Mouse (Mus musculus): ENCODE measurements at regions not wholly inside any gene's neighbourhood (a gene's known extent, or its start where the extent isn't known, plus 50 kb on each side); places are given as distances from the start of the nearest gene placed in this dataset.

DNA sequence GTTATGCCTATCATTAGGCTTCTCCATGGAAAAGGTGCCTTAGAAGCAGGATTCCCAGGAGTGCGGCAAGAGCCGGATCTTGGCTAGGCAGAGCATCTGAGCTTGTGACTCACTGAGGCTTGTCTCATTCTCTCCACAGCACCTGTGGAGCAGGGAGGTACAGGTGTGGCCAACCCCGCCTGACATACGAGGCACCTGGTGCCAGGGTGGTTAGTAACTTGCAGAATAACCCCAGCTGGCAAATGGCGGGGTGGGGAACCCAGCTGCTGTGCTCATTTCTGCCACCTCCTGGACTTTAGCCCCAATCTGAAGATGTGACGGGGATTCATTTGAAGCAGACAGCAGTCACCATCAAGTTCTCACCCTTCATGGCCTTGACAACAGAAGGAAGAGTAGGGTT, 96.2 kb downstream of the Pdgfra start:
- DNase-seq (ENCODE audit: low read depth, low spot score) = no peak

DNA sequence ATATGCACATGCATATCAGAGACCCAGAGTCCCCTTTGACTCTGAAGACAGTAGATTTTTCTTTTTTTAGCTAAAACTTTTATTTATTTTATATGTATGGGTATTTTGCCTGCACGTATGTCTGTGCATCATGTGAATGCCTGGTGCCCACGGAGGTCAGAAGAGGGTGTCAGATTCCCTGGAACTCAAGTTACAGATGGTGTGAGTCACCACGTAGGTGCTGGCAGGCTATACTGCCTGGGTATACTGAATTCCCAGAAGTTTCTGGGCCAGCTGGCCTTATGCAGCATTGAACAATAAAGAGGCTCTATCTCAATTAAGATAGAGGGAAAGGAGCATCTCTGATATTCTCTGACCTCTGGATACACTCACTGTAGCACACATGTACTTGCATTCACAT, 97.6 kb downstream of the Pdgfra start:
- DNase-seq (ENCODE audit: low read depth, low spot score) = no peak

DNA sequence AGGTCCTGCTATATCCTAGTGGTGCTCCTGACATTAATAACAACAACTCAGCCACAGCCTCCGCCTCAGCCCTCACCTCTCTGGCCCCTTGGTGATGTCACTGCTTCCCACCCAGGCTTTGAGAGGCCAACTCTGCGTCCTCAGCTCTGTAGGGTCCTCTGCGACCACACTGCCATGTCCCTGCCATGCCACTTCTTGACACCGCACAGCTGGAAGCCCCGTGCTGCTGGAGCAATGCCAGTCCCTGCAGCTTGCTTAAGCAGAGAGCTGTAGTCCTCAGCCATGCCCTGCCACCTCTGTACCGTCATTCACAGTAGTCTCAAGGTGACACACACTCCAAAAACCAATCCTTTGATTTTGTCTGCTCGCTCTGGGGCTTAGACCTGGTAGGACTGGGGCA, 101.3 kb downstream of the Pdgfra start:
- no peak for DNase-seq (ENCODE audit: low read depth, low spot score)

DNA sequence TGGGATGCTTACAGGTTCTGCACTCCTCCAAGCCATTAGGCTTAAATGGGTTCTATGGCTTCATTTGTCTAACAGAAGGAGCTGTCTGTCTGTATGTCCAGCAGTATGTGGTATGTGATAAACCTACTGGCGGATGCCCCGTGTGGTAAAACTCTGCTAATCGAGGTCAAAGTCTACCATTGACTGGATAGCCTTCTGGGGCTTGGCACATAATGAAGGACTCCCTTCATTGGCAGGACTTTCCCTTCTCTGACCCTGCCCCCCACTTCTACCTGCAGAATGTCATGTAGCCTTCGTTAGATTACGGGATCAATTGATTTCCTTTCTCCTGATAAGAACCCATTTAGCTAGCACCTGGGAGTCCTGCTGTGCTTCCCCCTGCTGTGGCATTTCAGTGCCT, 101.7 kb downstream of the Pdgfra start:
- DNase-seq (ENCODE audit: low read depth, low spot score) = no peak

DNA sequence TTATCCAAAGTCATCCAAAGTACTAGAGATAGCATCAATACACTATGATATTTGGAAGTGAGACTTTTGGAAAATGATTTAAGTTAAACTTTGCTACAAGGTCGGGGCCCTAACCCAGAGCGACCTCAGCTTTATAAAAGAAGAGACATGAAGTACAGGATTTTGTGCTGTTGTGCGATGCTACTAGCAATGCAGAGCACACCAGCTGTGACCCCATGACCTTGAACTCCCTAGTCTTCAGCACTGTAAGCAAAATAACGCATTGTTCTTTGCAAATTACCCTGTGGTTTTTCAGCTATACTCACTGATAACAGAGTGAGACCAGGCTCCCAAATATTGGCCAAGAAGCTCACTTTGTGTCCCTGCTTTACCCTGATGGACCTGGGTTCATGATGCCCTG, 104.1 kb downstream of the Pdgfra start:
- no peak for DNase-seq (ENCODE audit: low read depth, low spot score)

DNA sequence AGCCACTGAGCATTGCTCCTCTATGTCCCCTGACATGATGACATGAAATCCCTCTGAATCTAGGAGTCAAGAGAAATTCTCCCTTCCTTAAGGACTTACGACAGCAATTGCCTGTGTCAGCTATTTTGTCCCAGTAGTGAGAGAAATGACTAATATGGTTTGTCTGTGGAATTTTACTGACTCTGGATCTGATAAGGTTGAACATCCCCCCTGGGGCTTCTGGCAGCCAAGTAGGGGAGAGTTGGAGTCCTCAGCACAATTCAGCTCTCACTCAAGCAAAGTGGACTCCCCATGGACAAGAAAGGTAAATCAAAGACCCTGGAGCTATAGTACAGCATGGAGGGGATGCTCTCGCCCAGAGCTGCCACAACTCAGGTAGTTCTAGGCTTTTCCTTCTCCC, 105.0 kb downstream of the Pdgfra start:
- DNase-seq (ENCODE audit: low read depth, low spot score) = no peak

DNA sequence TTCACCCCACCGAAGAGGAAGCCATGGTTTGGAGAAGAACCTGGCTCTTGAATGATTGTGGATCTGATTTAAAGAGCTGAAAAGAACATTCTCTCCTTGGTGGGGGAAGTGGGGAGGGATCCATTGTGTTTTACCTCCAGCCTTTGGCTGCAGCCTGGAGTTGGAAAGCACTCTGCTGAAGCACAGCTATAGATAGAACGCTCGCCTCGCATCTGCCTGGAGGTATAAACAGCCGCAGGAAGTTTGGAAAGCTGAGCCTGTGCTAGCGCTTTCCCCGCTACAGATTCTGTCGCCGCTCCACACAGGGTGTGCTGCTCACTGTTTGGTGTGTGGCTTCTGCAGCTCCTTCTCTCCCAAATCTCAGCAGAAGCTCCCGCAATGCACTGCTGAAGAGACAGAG, 108.2 kb downstream of the Pdgfra start:
- DNase-seq (ENCODE audit: low read depth, low spot score) = no peak

DNA sequence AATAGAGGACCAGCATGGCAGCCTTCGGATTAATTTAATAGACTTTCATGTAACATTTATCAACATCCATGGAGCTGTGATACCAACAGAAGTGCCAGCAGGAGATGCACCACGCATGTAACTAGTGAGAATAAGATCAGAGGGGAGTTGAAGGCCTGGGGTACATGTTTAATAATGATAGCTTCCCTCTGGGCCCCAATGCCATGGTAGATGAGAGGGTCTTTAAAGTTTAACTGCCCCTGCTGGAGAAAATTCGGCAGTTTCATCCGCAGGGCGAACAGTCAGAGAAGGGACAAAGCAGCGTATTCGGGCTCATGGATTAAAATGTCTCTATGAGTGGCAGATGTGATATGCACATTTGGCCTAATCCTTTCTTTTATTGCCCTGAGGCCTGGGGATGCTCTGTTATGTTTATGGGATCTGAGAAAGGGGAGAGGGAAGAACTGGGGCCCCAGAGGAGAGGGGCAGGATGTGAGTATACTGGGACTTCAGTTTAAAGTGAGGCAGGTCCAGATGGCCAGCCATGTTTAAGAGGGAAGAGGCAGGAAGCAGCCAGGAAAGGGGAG, 114.1 kb downstream of the Pdgfra start:
- no peak for DNase-seq (ENCODE audit: low read depth, low spot score)

DNA sequence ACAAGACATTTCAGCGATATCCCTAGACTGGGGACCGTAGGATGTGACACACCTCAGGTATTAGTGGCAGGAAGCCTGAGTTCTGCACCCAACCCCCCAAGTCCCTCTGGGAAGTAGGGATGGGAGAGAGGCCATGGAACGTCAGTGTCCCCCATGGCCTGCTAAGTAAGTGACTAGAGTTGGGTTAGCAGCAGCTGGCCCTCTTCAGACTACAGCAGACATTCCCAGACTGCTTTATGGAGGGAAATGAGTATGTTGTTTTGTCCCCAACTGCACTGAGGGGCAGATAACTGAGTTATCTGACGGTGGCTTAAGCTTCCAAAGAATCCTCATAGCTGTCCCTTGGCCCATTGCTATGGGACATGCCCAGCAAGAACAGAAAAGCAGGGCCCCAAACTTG, 114.8 kb downstream of the Pdgfra start:
- DNase-seq (ENCODE audit: low read depth, low spot score) = no peak

DNA sequence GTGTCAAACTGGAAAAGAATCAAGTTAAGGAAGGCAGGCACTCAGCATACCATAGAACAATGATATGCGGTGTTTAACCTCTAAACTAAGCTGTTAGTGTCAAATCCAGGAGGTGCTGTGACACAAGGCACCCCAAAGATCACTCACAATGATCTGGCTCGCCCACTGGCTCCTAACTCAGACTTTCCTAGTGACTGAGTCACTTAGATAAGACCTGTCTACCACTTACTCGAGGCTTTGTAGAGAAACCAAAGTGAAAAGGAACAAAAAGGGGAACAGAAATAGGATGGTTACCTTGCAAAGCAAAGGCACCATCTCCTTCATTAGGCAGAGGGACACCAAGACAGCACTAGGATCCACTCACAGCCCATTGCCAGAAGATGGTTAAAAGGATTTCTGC, 115.7 kb downstream of the Pdgfra start:
- DNase-seq (ENCODE audit: low read depth, low spot score) = no peak

DNA sequence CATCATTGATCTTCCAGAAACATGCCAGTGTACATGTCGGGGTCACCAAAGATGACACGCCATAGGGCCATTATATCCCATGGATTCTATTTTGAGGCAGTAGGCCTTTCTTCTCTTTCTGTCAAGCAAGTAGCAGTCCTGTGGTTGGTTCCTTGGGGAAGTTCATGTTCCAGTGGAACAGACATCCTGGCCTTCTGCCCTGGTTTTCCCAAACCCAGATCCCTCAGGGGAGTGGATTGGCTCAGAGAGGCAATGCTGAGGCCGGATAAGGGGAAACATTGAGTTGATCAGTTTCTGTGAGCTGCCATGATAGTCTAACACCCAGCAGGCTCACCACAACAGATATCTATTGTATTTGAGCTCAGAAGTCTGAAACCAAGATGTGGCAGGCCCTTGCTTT, 125.9 kb downstream of the Pdgfra start:
- DNase-seq (ENCODE audit: low read depth, low spot score) = no peak

DNA sequence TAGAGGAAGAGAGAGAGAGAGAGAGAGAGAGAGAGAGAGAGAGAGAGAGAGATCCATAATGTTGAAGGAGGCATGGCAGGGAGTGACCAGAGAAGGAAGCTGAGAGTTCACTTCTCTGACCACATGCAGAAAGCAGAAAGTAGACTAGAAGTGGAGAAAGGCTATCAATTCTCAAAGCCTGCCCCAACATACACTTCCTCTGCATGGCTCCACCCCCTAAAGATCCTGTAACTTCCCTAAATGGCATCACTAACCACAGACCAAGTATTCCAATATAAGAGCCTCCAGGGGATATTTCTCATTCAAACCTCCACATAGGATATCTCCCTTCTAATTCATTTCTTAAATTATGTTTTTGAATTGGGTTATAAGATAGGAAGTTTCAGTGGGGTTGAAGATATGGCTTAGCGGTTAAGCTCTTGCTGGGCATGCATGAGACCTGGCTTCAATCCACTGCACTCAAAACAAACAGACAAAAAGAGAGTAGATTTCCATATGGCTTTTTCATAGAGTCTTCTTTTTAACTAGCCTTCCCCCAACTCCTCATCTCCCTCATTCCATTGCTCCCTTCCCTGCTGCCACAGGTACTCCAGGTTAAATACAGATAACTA, 127.6 kb downstream of the Pdgfra start:
- DNase-seq (ENCODE audit: low read depth, low spot score) = no peak

DNA sequence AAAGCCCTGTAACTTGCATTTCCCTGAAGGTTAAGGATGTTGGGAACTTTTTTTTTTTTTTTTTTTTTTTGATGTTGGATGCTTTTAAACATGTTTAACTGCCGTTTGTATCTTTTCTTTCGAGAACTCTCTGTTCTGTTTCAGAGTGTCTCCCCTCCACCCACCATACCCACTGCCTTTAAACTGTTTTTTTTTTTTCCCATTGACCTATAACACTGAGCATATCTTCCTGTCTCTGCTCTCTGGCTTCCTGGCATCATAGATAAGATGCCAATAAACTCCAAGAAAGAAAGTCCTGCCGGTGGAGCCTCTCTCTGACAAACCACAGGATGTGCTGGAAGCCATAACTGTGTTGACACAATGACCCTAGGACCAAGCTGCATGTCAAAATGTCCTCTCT, 128.6 kb downstream of the Pdgfra start:
- DNase-seq (ENCODE audit: low read depth, low spot score) = no peak

DNA sequence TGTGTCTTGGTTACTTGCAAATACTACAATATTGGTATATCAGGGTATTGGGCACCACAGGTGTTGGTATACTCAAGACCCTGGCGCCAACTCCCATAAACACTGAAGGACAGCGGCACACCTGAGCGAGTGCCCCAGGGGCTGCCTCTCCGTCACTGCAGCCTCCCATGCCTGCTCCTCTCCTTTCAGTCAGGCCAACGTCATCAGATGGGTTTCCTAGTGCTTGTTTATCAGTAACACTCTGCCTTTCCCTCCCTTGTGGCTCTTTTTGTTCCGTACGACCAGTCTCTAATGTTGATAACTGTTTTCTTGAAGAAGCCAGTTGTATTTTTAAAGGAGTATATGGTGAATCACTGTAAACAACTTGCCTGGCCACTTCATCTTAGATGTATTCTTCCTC, 129.4 kb downstream of the Pdgfra start:
- DNase-seq (ENCODE audit: low read depth, low spot score) = no peak

DNA sequence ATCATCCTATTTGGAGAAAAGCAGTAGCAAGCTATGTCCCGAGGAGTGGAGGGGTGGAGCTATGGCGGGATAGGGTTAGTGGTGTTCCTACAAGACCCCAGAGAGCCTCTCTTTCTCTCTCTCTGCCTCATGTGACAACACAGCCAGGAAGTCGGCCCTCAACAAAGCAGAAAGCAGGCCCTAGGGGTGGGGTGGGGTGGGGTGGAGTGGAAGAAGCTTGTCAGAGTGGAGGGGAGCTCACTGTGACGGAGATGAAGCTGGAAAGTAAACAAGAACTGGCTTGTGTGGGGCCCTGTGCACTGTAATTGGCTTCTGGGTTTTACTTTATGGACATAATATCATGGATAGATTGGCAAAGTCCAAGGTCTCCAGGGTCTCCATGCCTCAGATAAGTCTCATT, 130.5 kb downstream of the Pdgfra start:
- no peak for DNase-seq (ENCODE audit: low read depth, low spot score)

DNA sequence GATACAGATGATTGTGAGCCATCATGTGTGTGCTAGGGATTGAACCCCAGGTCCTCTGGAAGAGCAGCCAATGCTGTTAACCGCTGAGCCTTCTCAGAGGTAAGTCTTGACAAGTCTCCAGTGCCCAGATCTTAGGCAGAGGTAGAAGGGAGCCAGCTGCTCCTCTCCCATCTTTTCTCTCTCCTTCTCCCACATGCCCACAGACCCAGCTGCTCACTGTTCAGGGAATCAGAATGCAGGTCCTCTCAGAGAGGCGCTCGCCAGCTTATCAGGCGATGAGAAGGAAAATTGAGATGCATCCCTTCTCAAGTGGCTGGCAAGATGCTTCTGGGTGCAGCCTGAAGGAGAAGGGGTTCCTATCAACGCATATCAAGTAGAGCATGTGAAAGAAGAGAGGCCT, 131.7 kb downstream of the Pdgfra start:
- DNase-seq (ENCODE audit: low read depth, low spot score) = no peak

DNA sequence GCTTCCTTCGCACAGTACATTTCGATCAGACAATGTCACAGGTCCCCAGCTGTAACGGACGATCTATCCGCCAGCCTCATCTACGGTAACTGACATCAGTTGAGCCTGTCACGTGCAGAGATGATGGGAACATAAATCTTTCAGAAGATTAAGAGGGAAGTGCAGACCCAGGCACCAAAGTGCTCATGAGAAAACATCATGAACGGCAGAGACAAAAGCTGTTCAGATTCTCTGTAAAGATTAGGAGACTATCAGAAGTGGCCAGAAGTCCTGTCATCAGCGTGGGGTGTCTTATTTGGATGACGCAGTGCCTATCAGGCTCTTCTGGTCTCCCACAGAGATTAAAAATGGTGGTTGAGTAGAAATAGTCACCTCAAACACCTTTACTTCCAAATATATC, 133.9 kb downstream of the Pdgfra start:
- DNase-seq (ENCODE audit: low read depth, low spot score) = no peak

DNA sequence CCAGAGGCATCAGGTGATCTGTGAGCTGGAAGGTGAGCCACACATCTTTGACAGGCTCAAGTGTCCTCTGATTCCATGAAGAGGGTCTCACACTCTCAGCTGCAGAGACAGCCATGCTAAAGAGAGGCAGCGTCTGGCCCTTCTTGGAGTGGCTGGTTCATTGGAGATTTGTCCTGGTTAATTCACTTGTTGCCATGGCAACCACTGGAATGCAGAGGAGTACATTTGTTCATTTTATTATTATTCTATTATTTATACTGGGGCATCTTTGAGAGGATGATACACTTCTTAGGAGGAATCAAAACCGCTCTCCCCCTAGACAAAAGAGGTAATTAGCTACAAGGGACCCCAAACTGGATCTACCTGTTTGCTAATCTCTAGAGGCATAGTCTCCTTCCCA, 143.6 kb downstream of the Pdgfra start:
- DNase-seq (ENCODE audit: low read depth, low spot score) = no peak

DNA sequence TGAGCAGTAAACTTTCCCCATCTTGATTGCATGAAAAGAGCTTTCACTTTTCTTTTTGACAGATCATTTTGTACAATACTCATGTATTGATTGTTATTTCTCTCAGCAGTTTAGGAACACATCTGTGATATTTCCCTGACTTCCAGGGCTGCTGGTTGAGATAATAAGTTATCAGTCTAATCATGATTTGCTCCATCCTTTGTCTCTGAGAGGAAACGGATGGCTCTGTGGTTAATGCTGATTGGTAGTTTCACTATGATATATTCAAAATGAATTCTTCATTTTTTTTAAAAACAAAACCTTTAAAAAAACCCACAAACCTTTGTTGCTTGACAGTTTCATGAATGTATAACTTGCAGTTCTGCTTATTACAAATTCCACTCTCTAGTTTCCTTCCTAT, 160.8 kb downstream of the Pdgfra start:
- DNase-seq (ENCODE audit: low read depth, low spot score) = no peak

DNA sequence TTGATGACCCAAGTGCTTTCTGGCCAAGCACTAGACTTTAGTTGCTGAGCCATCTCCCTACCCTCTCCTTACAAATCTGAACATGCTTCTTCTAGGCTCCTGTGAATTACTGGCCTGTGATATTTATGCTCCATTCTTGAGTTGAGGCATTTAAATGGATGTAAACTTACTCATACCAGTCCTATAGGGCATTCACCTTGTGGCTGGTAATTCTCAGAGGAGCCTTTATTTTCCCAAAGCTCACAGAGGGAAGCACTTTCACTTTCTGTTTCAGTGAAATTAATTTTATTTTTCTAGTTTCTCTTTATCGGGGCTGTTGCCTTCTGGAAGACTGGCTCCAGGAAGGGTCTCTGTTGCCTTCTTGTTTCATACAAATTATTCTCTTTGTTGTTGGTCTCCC, 163.9 kb downstream of the Pdgfra start:
- no peak for DNase-seq (ENCODE audit: low read depth, low spot score)

DNA sequence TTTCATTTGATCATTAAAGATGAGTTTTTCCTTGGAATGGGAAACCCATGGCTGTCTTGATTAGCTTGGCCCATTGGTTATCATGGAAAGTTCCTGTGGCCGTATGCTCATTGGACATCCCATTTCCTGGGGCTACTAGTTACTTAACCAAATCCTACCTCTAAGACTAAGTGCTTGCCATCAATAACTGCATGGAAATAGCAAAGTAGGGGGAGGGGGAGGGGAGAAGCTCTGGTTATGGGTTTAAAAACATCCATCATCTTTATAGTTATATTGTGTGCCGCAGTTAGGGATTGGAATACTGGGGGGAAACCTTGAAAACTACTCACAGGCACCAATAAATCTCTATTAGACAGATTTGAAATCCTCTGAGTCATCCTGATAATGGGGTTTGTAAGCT, 168.4 kb downstream of the Pdgfra start:
- no peak for DNase-seq (ENCODE audit: low read depth, low spot score)

DNA sequence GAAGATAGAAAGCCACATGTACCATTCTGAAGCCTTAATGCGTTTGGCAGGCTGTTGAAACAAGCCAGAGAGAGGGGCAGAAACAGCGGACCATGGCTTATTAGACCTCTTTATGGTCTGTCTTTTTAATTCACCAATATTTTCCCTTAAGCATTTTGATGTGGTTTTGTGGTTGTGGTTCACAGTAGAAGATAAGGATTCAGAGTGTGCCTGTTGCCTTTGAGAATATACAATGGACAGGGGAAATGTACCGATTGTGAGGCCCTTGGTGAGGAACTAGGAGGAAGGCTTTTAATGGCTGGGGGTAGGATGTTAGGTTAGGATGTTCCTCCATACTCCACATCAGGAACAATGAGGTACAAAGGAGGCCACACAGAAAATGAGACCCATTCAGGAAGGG, 182.0 kb downstream of the Pdgfra start:
- DNase-seq (ENCODE audit: low read depth, low spot score) = no peak

DNA sequence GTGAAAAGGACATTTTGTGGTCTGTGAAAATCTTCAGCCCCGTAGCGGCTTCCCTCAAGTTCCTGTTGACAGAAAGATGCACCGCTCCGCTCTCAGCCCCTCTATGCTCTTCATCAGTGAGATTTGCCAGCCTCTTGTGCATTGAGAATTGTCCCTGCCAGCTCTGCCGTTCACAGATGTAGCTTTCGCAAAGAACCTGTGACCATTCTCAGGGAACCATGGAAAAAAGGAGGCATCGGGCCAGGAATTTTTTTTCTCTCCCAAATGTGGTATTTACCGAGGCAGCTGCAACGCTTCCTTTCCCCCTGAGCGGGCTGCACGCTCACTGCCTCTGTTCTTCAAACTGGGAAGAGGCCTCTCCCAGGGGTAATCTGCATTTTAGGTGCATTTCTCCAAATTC, 184.4 kb downstream of the Pdgfra start:
- no peak for DNase-seq (ENCODE audit: low read depth, low spot score)

DNA sequence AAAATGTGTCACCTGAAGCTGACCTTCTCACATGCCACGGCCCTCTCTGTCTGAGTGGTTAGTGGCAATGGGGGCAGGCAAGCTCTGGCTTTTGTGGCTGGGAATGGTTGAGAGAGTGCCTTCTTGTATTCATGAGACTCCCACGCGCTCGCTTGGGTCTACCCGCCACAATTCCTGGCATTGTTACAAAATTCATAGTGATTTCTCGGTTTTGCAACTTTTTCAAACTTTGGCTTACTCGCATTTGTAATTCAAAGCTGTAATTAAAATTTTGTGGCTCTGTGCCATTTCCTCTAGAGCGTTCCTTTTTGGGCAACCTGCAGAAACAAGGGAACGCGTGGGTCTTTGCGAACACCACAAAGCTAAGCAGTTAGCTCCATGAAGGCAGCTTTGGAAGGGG, 186.3 kb downstream of the Pdgfra start:
- DNase-seq (ENCODE audit: low read depth, low spot score) = no peak
